Mouse (Mus musculus): Measurements from ENCODE around the gene Mapk11.

- TF ChIP-seq CTCF (IDR thresholded peaks at IDR 0.05; ENCODE audit: insufficient read depth, low read length) (no peak), POLR2A (IDR thresholded peaks at IDR 0.05; ENCODE audit: borderline replicate concordance, extremely low read depth, low read depth, low read length) (peak; percentile 84)
Measured at GRCm38 (mm10) chr15:89122649-89123366, 26.6 kb downstream of the Mapk11 start, which contains the start of gene Tubgcp6.
